8 mouse cellular contexts compared by ENCODE assay signal in genomic region chr10:111472686-111473510, GRCm38 (mm10). TPM values are rescaled to one million over a fixed set of nuclear protein-coding genes. Genes with fewer than 3 reads are reported as not detected.
DNase-seq lines count a peak whose midpoint lies in the region; ATAC-seq lines count a peak whose summit lies in the region.

Gene Nap1l1, plus strand, starts transcription at chr10:111473223.

- H3K36me3 ChIP-seq in heart, embryonic 10.5 days = 0 out of 2 replicates have a peak, but pooled peaks cover 2% of the 10 kb centered on the region
- H3K36me3 ChIP-seq in kidney, embryonic 15.5 days = 0 out of 2 replicates have a peak, but pooled peaks cover 3% of the 10 kb centered on the region

- H3K4me2 ChIP-seq in kidney, embryonic 15.5 days = peak within 1 kb of the TSS; percentile 91

- ATAC-seq in erythroblast, adult 5-6 weeks (replicated peaks; ENCODE audit: low FRiP score, poor library complexity, severe bottlenecking) = peak; percentile 95
- peak; percentile 100 for ATAC-seq in kidney, embryonic 15.5 days (replicated peaks; ENCODE audit: low FRiP score)
- peak; percentile 93 for ATAC-seq in monocyte, adult 5-6 weeks (replicated peaks; ENCODE audit: insufficient number of reproducible peaks, low FRiP score, low TSS enrichment, poor library complexity, severe bottlenecking)

- H3K9me3 ChIP-seq in heart, embryonic 10.5 days = no peaks in the 10 kb centered on the region
- no peaks in the 10 kb centered on the region for H3K9me3 ChIP-seq in kidney, embryonic 15.5 days (replicated peaks)

- H3K4me1 ChIP-seq in heart, embryonic 10.5 days = peaks cover 23% of the 10 kb centered on the region
- H3K4me1 ChIP-seq in kidney, embryonic 15.5 days = peaks cover 27% of the 10 kb centered on the region

- peak within 1 kb of the TSS; percentile 99 for H3K27ac ChIP-seq in heart, embryonic 10.5 days
- peak within 1 kb of the TSS; percentile 92 for H3K27ac ChIP-seq in kidney, embryonic 15.5 days

- DNase-seq in B cell, adult 2 months = peak; percentile 98 to 99
- peak; percentile 99 for DNase-seq in brain, adult 2 months (ENCODE audit: low read depth, low spot score)
- DNase-seq in heart, embryonic 10.5 days (ENCODE audit: low spot score) = peak; percentile 98
- DNase-seq in liver = peak; percentile 97
- DNase-seq in spleen, postnatal 4 days (ENCODE audit: low spot score in 2 of 2) = peak; percentile 96 to 97

- peak within 1 kb of the TSS; percentile 96 for H3K9ac ChIP-seq in kidney, embryonic 15.5 days

- peak within 1 kb of the TSS; percentile 99 for H3K4me3 ChIP-seq in heart, embryonic 10.5 days
- peak within 1 kb of the TSS; percentile 98 for H3K4me3 ChIP-seq in kidney, embryonic 15.5 days (replicated peaks)

- H3K27me3 ChIP-seq in heart, embryonic 10.5 days (ENCODE audit: insufficient read depth, poor library complexity, severe bottlenecking) = no peaks in the 10 kb centered on the region
- H3K27me3 ChIP-seq in kidney, embryonic 15.5 days = no peaks in the 10 kb centered on the region

- under 1% methylated on average over 79 of the region's 80 CpGs for WGBS in heart, embryonic 10.5 days
- WGBS in kidney, embryonic 15.5 days = under 1% methylated on average over 79 of the region's 80 CpGs

RNA-seq across cellular contexts. Expression of gene Nap1l1, which starts in this region (rescaled TPM):
- total RNA-seq in erythroblast, adult 5-6 weeks (2015; ENCODE audit: low replicate concordance) = 105 and 154 TPM in 2 replicates
- total RNA-seq in erythroblast, adult 5-6 weeks (2017; ENCODE audit: low replicate concordance) = 128 and 220 TPM in 2 replicates
- polyA plus RNA-seq in heart, embryonic 10.5 days (2016; fragmentation: Nextera tagmentation; extraction: Ambion mirVana) = 190 and 243 TPM in 2 replicates
- polyA plus RNA-seq in kidney, embryonic 15.5 days (2015; fragmentation: Nextera tagmentation; extraction: Ambion mirVana) = 249 and 270 TPM in 2 replicates
- total RNA-seq in monocyte, adult 5-6 weeks (2017) = 260 to 307 TPM (median 290 TPM) in 3 replicates

Comparison
In these comparisons a context has a peak if more than half of its experiments do, and no peak if none do; other contexts are left out.
1. Peak in every context shown above with its lines: DNase-seq, ATAC-seq, H3K4me3 ChIP-seq and H3K27ac ChIP-seq.